In the genomic region with DNA sequence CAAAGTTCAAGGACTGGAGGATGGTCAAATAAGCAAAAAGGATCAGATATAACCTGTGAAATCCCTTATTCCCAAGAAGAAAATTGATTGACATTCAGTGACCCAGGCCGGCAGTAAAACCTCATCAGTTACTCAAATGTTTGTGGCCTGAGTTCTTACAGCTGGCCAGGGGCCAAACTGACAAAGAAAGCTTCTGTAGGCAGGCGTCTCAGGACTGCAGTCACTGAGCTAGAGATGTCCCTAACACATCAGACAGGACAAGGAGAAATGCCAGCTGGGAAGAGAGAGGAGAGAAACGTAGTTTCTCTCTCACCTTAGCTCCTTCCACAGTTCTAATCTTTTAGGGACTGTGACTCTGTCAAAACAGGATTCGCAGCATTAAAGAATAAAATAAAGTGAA, we compare ENCODE assay signal across 14 mouse cellular contexts.
"Had no signal": no experiment of that assay in that cellular context is flagged by ENCODE, and none has a peak within 500 bp of the region (broad histone marks: within the 10 kb centered on the region; RNA-seq: fewer than 3 reads in every experiment).

No protein-coding gene starts in this region.

- H3K4me1 ChIP-seq: intestine, embryonic 15.5 days; kidney, embryonic 15.5 days; limb, embryonic 15.5 days; liver, embryonic 12.5 days; lung, embryonic 15.5 days; neural tube, embryonic 15.5 days had no signal

- DNase-seq: kidney, adult 2 months; layer of hippocampus, postnatal 36 days; midbrain, embryonic 14.5 days; right cerebral cortex, adult 18-20 months; right cerebral cortex, postnatal 25 days; thymus, adult 18-20 months; thymus, postnatal 14 days had no signal

- ATAC-seq: intestine, embryonic 15.5 days; liver, embryonic 12.5 days had no signal

- H3K9ac ChIP-seq: intestine, embryonic 15.5 days; kidney, embryonic 15.5 days; limb, embryonic 15.5 days; liver, embryonic 12.5 days; lung, embryonic 15.5 days; neural tube, embryonic 15.5 days had no signal

- H3K4me3 ChIP-seq: intestine, embryonic 15.5 days; kidney, embryonic 15.5 days; limb, embryonic 15.5 days; liver, embryonic 12.5 days; lung, embryonic 15.5 days; myocyte; neural tube, embryonic 15.5 days had no signal

- H3K4me2 ChIP-seq: intestine, embryonic 15.5 days; kidney, embryonic 15.5 days; limb, embryonic 15.5 days; liver, embryonic 12.5 days; lung, embryonic 15.5 days; neural tube, embryonic 15.5 days had no signal

- H3K27ac ChIP-seq: intestine, embryonic 15.5 days; kidney, embryonic 15.5 days; limb, embryonic 15.5 days; liver, embryonic 12.5 days; lung, embryonic 15.5 days; neural tube, embryonic 15.5 days had no signal

- H3K27me3 ChIP-seq: intestine, embryonic 15.5 days; kidney, embryonic 15.5 days; limb, embryonic 15.5 days; liver, embryonic 12.5 days; lung, embryonic 15.5 days; neural tube, embryonic 15.5 days had no signal

- H3K9me3 ChIP-seq: intestine, embryonic 15.5 days; kidney, embryonic 15.5 days; limb, embryonic 15.5 days; liver, embryonic 12.5 days; lung, embryonic 15.5 days; neural tube, embryonic 15.5 days had no signal

- H3K36me3 ChIP-seq: intestine, embryonic 15.5 days; kidney, embryonic 15.5 days; limb, embryonic 15.5 days; liver, embryonic 12.5 days; lung, embryonic 15.5 days; neural tube, embryonic 15.5 days had no signal
